In genomic region chr4:125246171-125246570, GRCm38 (mm10) we compare ENCODE assay signal across 22 mouse cellular contexts.
DNase-seq lines count a peak whose midpoint lies in the region; ATAC-seq lines count a peak whose summit lies in the region.
"Had no signal": no experiment of that assay in that cellular context is flagged by ENCODE, and none has a peak within 500 bp of the region (broad histone marks: within the 10 kb centered on the region; RNA-seq: fewer than 3 reads in every experiment).

No protein-coding gene starts in this region.

- no peak overlapping the region for H3K27ac ChIP-seq in limb, embryonic 11.5 days (replicated peaks; ENCODE audit: low read depth, low read length)
- H3K27ac ChIP-seq in liver, embryonic 11.5 days (ENCODE audit: low read depth, low read length), result no peak overlapping the region
- H3K27ac ChIP-seq: embryonic facial prominence, embryonic 12.5 days; heart, embryonic 13.5 days; hindbrain, postnatal 0 days; liver, embryonic 14.5 days had no signal

- H3K4me3 ChIP-seq in limb, embryonic 11.5 days (ENCODE audit: low read depth, low read length), result no peak overlapping the region
- H3K4me3 ChIP-seq in liver, embryonic 11.5 days (ENCODE audit: low read depth, low read length), result no peak overlapping the region
- H3K4me3 ChIP-seq: embryonic facial prominence, embryonic 12.5 days; heart, embryonic 13.5 days had no signal

- peak; percentile 11 to 37 for DNase-seq in adrenal gland, postnatal 36 days
- no peak for DNase-seq in adrenal gland, postnatal 4 days (ENCODE audit: low spot score in 2 of 2)
- DNase-seq in ES-CJ7 (ENCODE audit: low read depth, low spot score), result peak; percentile 46
- DNase-seq in embryo, embryonic 11 days, result peak; percentile 39
- peak; percentile 56 for DNase-seq in limb, embryonic 11.5 days (ENCODE audit: low spot score)
- no peak for DNase-seq in liver, embryonic 11.5 days (ENCODE audit: low spot score)
- no peak for DNase-seq in gastrocnemius, adult 8-10 months (ENCODE audit: low spot score in 2 of 2)
- DNase-seq: B cell, adult 2 months; cerebellum, adult 9-10 months; heart, adult 11 months; heart, postnatal 4 days; kidney, adult 18-20 months; layer of hippocampus, postnatal 36 days; right cerebral cortex, postnatal 25 days; thymus, postnatal 36 days had no signal

- no peaks in the 10 kb centered on the region for H3K36me3 ChIP-seq in limb, embryonic 11.5 days (ENCODE audit: control insufficient read depth, insufficient read depth, low read length)
- no peaks in the 10 kb centered on the region for H3K36me3 ChIP-seq in liver, embryonic 11.5 days (ENCODE audit: control insufficient read depth, insufficient read depth, low read length)
- H3K36me3 ChIP-seq: embryonic facial prominence, embryonic 12.5 days; heart, embryonic 13.5 days had no signal

- no peak for ATAC-seq in limb, embryonic 11.5 days (ENCODE audit: insufficient number of reproducible peaks, low FRiP score, low TSS enrichment, low read depth)
- no peak for ATAC-seq in liver, embryonic 11.5 days (replicated peaks; ENCODE audit: low FRiP score)
- ATAC-seq: forebrain, embryonic 16.5 days; hindbrain, postnatal 0 days; lung, postnatal 0 days; Patski had no signal

- no peaks in the 10 kb centered on the region for H3K27me3 ChIP-seq in limb, embryonic 11.5 days (ENCODE audit: control insufficient read depth, insufficient read depth, low read length)
- H3K27me3 ChIP-seq in liver, embryonic 11.5 days (replicated peaks; ENCODE audit: control insufficient read depth, insufficient read depth, low read length), result no peaks in the 10 kb centered on the region
- H3K27me3 ChIP-seq: embryonic facial prominence, embryonic 12.5 days had no signal

- WGBS in limb, embryonic 11.5 days, result 8% methylated on average over 5 of the region's 5 CpGs
- WGBS in liver, embryonic 11.5 days, result 16% methylated on average over 5 of the region's 5 CpGs

- no peak overlapping the region for H3K9ac ChIP-seq in limb, embryonic 11.5 days (ENCODE audit: low read length)
- H3K9ac ChIP-seq in liver, embryonic 11.5 days (ENCODE audit: low read depth, low read length), result no peak overlapping the region
- H3K9ac ChIP-seq: embryonic facial prominence, embryonic 12.5 days; heart, embryonic 13.5 days; liver, embryonic 14.5 days had no signal

- H3K9me3 ChIP-seq in limb, embryonic 11.5 days (ENCODE audit: control insufficient read depth, low read length), result no peaks in the 10 kb centered on the region
- no peaks in the 10 kb centered on the region for H3K9me3 ChIP-seq in liver, embryonic 11.5 days (ENCODE audit: control insufficient read depth, low read length)
- H3K9me3 ChIP-seq: embryonic facial prominence, embryonic 12.5 days; heart, embryonic 13.5 days had no signal

- no peak overlapping the region for H3K4me2 ChIP-seq in limb, embryonic 11.5 days (ENCODE audit: low read depth, severe bottlenecking)
- H3K4me2 ChIP-seq in liver, embryonic 11.5 days, result no peak overlapping the region
- H3K4me2 ChIP-seq: embryonic facial prominence, embryonic 12.5 days; heart, embryonic 13.5 days had no signal

- H3K4me1 ChIP-seq in limb, embryonic 11.5 days (ENCODE audit: control insufficient read depth, insufficient read depth, low read length), result peaks cover 3% of the 10 kb centered on the region; the same call in 1 of the 2 replicates
- H3K4me1 ChIP-seq in liver, embryonic 11.5 days (replicated peaks; ENCODE audit: control insufficient read depth, insufficient read depth, low read length), result no peaks in the 10 kb centered on the region
- H3K4me1 ChIP-seq: embryonic facial prominence, embryonic 12.5 days; heart, embryonic 13.5 days had no signal

Comparison
In these comparisons a context has a peak if more than half of its experiments do, and no peak if none do; other contexts are left out.
1. DNase-seq: peak in adrenal gland, postnatal 36 days (2 of 2), ES-CJ7 (single experiment), embryo, embryonic 11 days (single experiment) and limb, embryonic 11.5 days (single experiment); none in adrenal gland, postnatal 4 days (0 of 2), liver, embryonic 11.5 days (single experiment) and gastrocnemius, adult 8-10 months (0 of 2).